Mouse (Mus musculus): Measurements from ENCODE around the gene Lrp6.

GRCm38 (mm10) chr6:134498518-134498917 lies 68.2 kb downstream of the Lrp6 start:
- no peak for TF ChIP-seq CTCF (conservative IDR thresholded peaks at IDR 0.05; ENCODE audit: insufficient read depth, insufficient read length, low read depth, low read length)
- TF ChIP-seq POLR2A (IDR thresholded peaks at IDR 0.05; ENCODE audit: low read depth, low read length) = no peak

Measured in kidney, adult 2 months (tissue).